Mouse (Mus musculus) embryonic facial prominence, embryonic 13.5 days (tissue): Measurements from ENCODE around the gene Mapk11. TPM values are rescaled to one million over a fixed set of nuclear protein-coding genes. Genes with fewer than 3 reads are reported as not detected.

ENCODE experiments used
- ATAC-seq: fragments of 200-750 bp; cut with Nextera tagmentation; 2 replicates; pipeline ENCODE4 v1.8.0; 2017; ENCODE audit warnings: low read depth; ENCODE audit not compliant: insufficient number of reproducible peaks, insufficient read depth, low FRiP score, low TSS enrichment
- H3K27ac ChIP-seq: fragments of 300-500 bp; sonication (generic); 2 replicates; pipeline ENCODE4 v1.5.1; 2015; ENCODE audit warnings: moderate library complexity, mild to moderate bottlenecking, inconsistent platforms
- H3K27me3 ChIP-seq: fragments of 300-500 bp; sonication (generic); 2 replicates; pipeline ENCODE4 v1.6.1; 2015; ENCODE audit warnings: mild to moderate bottlenecking, inconsistent platforms
- H3K36me3 ChIP-seq: fragments of 300-500 bp; sonication (generic); 2 replicates; pipeline ENCODE4 v1.6.1; 2015; ENCODE audit warnings: mild to moderate bottlenecking, inconsistent platforms
- H3K4me1 ChIP-seq: fragments of 300-500 bp; sonication (generic); 2 replicates; pipeline ENCODE4 v1.6.1; 2015; ENCODE audit warnings: inconsistent platforms
- H3K4me2 ChIP-seq: fragments of 300-500 bp; sonication (generic); 2 replicates; pipeline ENCODE4 v1.6.1; 2015; ENCODE audit warnings: moderate library complexity, mild to moderate bottlenecking, inconsistent platforms
- H3K4me3 ChIP-seq: fragments of 300-500 bp; sonication (generic); 2 replicates; pipeline ENCODE4 v1.5.1; 2015; ENCODE audit warnings: mild to moderate bottlenecking, inconsistent platforms
- H3K9ac ChIP-seq: fragments of 300-500 bp; sonication (generic); 2 replicates; pipeline ENCODE4 v1.6.1; 2015; ENCODE audit warnings: mild to moderate bottlenecking, inconsistent platforms
- H3K9me3 ChIP-seq: fragments of 300-500 bp; sonication (generic); 2 replicates; pipeline ENCODE4 v1.6.1; 2016; ENCODE audit warnings: inconsistent platforms
- WGBS: fragments of 180-500 bp; shearing (Covaris S2); methylation state at CpG from one replicate; pipeline ENCODE4 v1.1.7; 2015; ENCODE audit warnings: mixed read lengths; 5-methylcytosine and 5-hydroxymethylcytosine counted together
- polyA plus RNA-seq: library from polyadenylated mRNA; unstranded; fragments of >200 nt; fragmentation: Nextera tagmentation; extraction: Ambion mirVana; gene quantifications from 2 replicates; pipeline ENCODE4 v1.2.1, GENCODE M21; 2015

The Mapk11 gene
- polyA plus RNA-seq, 1 experiment from 2014 or later = 13.3 TPM

DNA sequence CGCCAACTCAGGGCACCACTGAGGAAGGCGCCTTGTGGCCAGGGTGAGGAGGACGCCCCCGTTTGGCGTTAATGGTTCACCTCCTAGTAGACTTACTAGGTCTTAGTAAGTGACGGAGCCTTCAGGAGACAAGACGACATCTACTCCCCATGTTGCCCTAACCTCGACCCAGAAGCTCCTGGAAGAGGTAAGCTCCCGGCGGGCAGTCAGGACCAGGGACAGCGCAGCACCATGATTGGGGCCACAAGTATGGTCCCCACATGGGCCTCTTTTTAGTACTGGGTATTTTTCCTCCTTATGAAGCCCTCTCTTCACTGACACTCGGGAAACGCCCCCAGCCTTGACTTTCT, 588 bp upstream of the Mapk11 start:
- peak overlapping the region; percentile 71 for H3K4me3 ChIP-seq
- ATAC-seq = no peak
- H3K27me3 ChIP-seq = peaks cover 43% of the 10 kb centered on the region
- 0 out of 2 replicates have a peak overlapping the region, but pooled peaks have one; percentile 39 for H3K27ac ChIP-seq
- WGBS = 2% methylated on average over 13 of the region's 13 CpGs
- H3K36me3 ChIP-seq = peaks cover 18% of the 10 kb centered on the region
- H3K9me3 ChIP-seq = no peaks in the 10 kb centered on the region
- peaks cover 41% of the 10 kb centered on the region for H3K4me1 ChIP-seq
- peak overlapping the region; percentile 94 for H3K4me2 ChIP-seq
- peak overlapping the region; percentile 77 for H3K9ac ChIP-seq

DNA sequence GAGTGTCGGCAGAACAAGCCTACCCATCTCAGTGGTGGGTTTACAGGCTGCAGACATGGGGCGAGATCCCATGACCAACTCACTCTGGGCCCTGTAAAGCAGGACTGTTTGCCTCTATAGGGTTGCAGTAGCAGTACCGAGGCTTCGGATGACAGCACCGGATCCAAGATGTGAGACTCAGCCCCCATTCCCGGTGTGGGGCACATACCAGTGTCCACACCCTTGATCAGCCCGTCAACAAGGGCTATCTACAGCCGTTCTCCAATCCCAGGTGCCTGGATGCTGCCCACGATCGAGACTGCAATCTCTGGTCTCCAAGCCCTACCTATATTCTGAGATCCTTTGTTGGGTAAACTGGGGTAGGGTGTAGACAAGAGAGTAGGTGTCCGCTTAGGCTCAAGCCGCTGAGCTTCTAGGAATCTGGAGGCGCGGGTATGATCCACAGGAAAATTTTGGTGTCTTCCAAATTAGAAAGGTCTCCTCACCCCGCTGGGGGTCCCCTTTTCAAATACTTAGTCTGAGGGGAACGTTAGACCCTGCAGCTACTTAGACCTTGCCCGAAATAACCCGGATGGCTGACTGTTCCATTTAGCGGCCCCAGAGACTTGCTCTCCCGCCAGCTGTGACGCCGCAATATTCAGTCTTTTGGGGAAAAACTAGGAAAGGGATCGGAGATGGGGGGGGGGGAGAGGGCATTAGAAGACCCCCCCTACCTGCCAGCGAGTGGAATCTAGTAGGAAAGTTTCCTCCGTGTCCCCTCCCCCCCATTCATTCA, 745 bp downstream of the Mapk11 start:
- Histone ChIP-seq H3K4me2 (peak overlapping the region; percentile 94), H3K27me3 (peaks cover 55% of the 10 kb centered on the region), H3K4me1 (peaks cover 41% of the 10 kb centered on the region), H3K4me3 (peak overlapping the region; percentile 71), H3K27ac (peak overlapping the region; percentile 69), H3K9me3 (no peaks in the 10 kb centered on the region), H3K36me3 (peaks cover 4% of the 10 kb centered on the region), H3K9ac (peak overlapping the region; percentile 77)
- 4% methylated on average over 25 of the region's 25 CpGs for WGBS
- ATAC-seq = no peak

DNA sequence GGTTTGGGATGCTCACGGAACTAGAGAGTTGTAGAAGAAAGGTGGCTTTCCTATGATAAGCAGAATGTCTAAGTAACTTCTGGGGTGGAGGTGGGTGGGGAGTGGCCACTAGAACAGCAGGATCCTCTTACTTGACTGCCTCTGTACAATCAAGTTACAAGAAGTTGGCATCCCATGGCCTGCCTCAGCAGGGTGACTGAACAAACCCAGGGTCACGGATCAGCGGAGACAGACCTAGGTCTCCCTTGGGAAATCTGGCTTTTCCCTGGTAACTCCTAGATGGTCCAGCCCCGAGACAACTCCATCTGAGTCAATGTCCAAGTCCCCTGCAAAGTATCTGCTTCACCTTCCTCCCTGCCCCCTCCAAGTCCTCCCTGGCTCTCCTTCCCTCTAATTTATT, 1.5 kb downstream of the Mapk11 start:
- WGBS = 60% methylated on average over 4 of the region's 4 CpGs
- peak overlapping the region; percentile 71 for H3K4me3 ChIP-seq
- peaks cover 41% of the 10 kb centered on the region for H3K4me1 ChIP-seq
- ATAC-seq = no peak
- H3K4me2 ChIP-seq = peak overlapping the region; percentile 94
- no peak overlapping the region for H3K9ac ChIP-seq
- H3K36me3 ChIP-seq = no peaks in the 10 kb centered on the region
- H3K27ac ChIP-seq = no peak overlapping the region
- H3K9me3 ChIP-seq = no peaks in the 10 kb centered on the region
- H3K27me3 ChIP-seq = peaks cover 55% of the 10 kb centered on the region

GRCm38 (mm10) chr15:89147456-89147855, 2.0 kb downstream of the Mapk11 start:
- peaks cover 58% of the 10 kb centered on the region for H3K27me3 ChIP-seq
- peak overlapping the region; percentile 71; the same call in 1 of the 2 replicates for H3K4me3 ChIP-seq
- H3K36me3 ChIP-seq = no peaks in the 10 kb centered on the region
- no peak overlapping the region for H3K27ac ChIP-seq
- no peak overlapping the region for H3K9ac ChIP-seq
- H3K4me1 ChIP-seq = peaks cover 41% of the 10 kb centered on the region
- WGBS = 22% methylated on average over 10 of the region's 10 CpGs
- H3K4me2 ChIP-seq = peak overlapping the region; percentile 94
- H3K9me3 ChIP-seq = no peaks in the 10 kb centered on the region
- no peak for ATAC-seq

DNA sequence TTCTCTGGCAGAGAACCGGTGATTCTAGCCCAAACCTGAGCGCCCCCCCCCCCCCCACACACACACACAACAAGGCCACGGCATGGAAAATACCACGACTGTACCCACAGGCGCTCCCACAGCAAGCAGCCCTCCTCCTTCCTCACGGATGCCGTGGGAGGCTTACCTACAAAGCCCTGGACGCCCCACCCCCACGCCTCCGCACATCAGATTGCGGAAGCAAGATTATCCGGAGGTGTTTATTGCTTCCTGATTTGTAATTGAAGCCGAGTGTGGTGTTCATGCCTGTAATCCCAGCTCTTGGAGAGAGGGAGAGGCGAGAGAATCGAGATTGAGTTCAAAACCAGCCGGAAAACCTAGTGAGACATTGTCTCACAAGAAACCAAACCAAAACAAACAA, 2.4 kb downstream of the Mapk11 start:
- peaks cover 63% of the 10 kb centered on the region for H3K27me3 ChIP-seq
- no peaks in the 10 kb centered on the region for H3K36me3 ChIP-seq
- H3K9me3 ChIP-seq = no peaks in the 10 kb centered on the region
- peak overlapping the region; percentile 58 for H3K9ac ChIP-seq
- peak overlapping the region; percentile 33 for H3K4me3 ChIP-seq
- WGBS = 8% methylated on average over 16 of the region's 16 CpGs
- ATAC-seq = no peak
- no peak overlapping the region for H3K27ac ChIP-seq
- peaks cover 37% of the 10 kb centered on the region for H3K4me1 ChIP-seq
- peak overlapping the region; percentile 94 for H3K4me2 ChIP-seq

GRCm38 (mm10) chr15:89146537-89146936, 2.9 kb downstream of the Mapk11 start:
- Histone ChIP-seq H3K27me3 (peaks cover 68% of the 10 kb centered on the region), H3K36me3 (no peaks in the 10 kb centered on the region), H3K9ac (peak overlapping the region; percentile 58), H3K9me3 (no peaks in the 10 kb centered on the region), H3K4me1 (peaks cover 37% of the 10 kb centered on the region), H3K27ac (no peak overlapping the region), H3K4me2 (peak overlapping the region; percentile 94), H3K4me3 (peak overlapping the region; percentile 33)
- under 1% methylated on average over 27 of the region's 27 CpGs for WGBS
- no peak for ATAC-seq

GRCm38 (mm10) chr15:89145813-89146350, 3.5 kb downstream of the Mapk11 start:
- 74% methylated on average over 24 of the region's 24 CpGs for WGBS
- peak overlapping the region; percentile 94; the same call in 1 of the 2 replicates for H3K4me2 ChIP-seq
- peaks cover 44% of the 10 kb centered on the region for H3K4me1 ChIP-seq
- H3K9me3 ChIP-seq = no peaks in the 10 kb centered on the region
- H3K27me3 ChIP-seq = peaks cover 74% of the 10 kb centered on the region
- peak overlapping the region; percentile 33; the same call in 1 of the 2 replicates for H3K4me3 ChIP-seq
- no peak overlapping the region for H3K27ac ChIP-seq
- H3K36me3 ChIP-seq = no peaks in the 10 kb centered on the region
- no peak for ATAC-seq
- H3K9ac ChIP-seq = no peak overlapping the region

DNA sequence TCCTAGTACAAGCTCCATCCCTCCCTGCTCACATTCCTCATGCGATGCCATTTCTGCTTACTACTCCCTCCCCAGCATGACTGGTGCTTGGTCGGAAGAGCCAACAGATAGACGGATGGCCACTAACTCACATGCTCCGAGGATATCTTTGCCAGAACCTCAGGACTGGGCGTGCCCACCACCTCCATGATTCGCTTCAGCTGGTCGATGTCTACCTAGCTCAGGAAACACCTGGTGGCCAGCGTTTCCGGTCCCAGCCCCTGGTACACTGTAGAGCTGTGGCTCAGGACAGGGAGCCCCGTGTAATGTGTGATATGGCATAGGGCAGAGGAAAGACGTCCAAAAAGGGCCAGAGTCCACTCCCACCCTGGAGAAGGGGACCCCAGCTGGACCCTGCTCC, 4.5 kb downstream of the Mapk11 start:
- Histone ChIP-seq H3K36me3 (no peaks in the 10 kb centered on the region), H3K4me1 (peaks cover 46% of the 10 kb centered on the region), H3K27ac (no peak overlapping the region), H3K27me3 (peaks cover 83% of the 10 kb centered on the region), H3K4me3 (no peak overlapping the region), H3K9me3 (no peaks in the 10 kb centered on the region), H3K4me2 (no peak overlapping the region), H3K9ac (no peak overlapping the region)
- 85% methylated on average over 11 of the region's 11 CpGs for WGBS
- ATAC-seq = no peak

GRCm38 (mm10) chr15:89143134-89143533, 6.3 kb downstream of the Mapk11 start:
- Histone ChIP-seq H3K27me3 (peaks cover 90% of the 10 kb centered on the region), H3K4me1 (peaks cover 38% of the 10 kb centered on the region)
- no peak for ATAC-seq

GRCm38 (mm10) chr15:89141905-89142304, 7.5 kb downstream of the Mapk11 start:
- Histone ChIP-seq H3K4me2 (no peak overlapping the region), H3K36me3 (no peaks in the 10 kb centered on the region), H3K27ac (no peak overlapping the region), H3K27me3 (peaks cover 83% of the 10 kb centered on the region), H3K9me3 (no peaks in the 10 kb centered on the region), H3K4me1 (peaks cover 28% of the 10 kb centered on the region), H3K9ac (no peak overlapping the region), H3K4me3 (no peak overlapping the region)
- no peak for ATAC-seq
- 63% methylated on average over 4 of the region's 4 CpGs for WGBS

More at GRCm38 (mm10) chr15:89143134-89143533, 6.3 kb downstream of the Mapk11 start:
- H3K27ac ChIP-seq = no peak overlapping the region
- no peak overlapping the region for H3K9ac ChIP-seq
- no peak overlapping the region for H3K4me3 ChIP-seq
- no peaks in the 10 kb centered on the region for H3K36me3 ChIP-seq
- WGBS = 67% methylated on average over 2 of the region's 2 CpGs
- H3K9me3 ChIP-seq = no peaks in the 10 kb centered on the region
- no peak overlapping the region for H3K4me2 ChIP-seq

GRCm38 (mm10) chr15:89141443-89141842, 8.0 kb downstream of the Mapk11 start:
- H3K9ac ChIP-seq = no peak overlapping the region
- no peaks in the 10 kb centered on the region for H3K36me3 ChIP-seq
- H3K27me3 ChIP-seq = peaks cover 78% of the 10 kb centered on the region
- H3K27ac ChIP-seq = no peak overlapping the region
- no peak overlapping the region for H3K4me3 ChIP-seq
- peaks cover 23% of the 10 kb centered on the region for H3K4me1 ChIP-seq
- ATAC-seq = no peak
- 0 out of 2 replicates have a peak overlapping the region, but pooled peaks have one; percentile 90 for H3K4me2 ChIP-seq
- H3K9me3 ChIP-seq = no peaks in the 10 kb centered on the region
- WGBS = 12% methylated on average over 5 of the region's 5 CpGs
